Mouse (Mus musculus): ENCODE data around the gene Hspa1l.
A peak's percentile ranks its signal among the peaks of the same experiment; 100 is the strongest.
"Not testable (repeated sequence)": the region's sequence is repeated elsewhere in the genome, so short reads cannot be mapped to it uniquely, and the experiment has no call there.

The Hspa1l gene

GRCm38 (mm10) chr17:34977000-34977399 is 4.5 kb downstream of the Hspa1l start:
- DNase-seq: no peak

GRCm38 (mm10) chr17:34978239-34978638 is 5.7 kb downstream of the Hspa1l start:
- no peak for DNase-seq

DNA sequence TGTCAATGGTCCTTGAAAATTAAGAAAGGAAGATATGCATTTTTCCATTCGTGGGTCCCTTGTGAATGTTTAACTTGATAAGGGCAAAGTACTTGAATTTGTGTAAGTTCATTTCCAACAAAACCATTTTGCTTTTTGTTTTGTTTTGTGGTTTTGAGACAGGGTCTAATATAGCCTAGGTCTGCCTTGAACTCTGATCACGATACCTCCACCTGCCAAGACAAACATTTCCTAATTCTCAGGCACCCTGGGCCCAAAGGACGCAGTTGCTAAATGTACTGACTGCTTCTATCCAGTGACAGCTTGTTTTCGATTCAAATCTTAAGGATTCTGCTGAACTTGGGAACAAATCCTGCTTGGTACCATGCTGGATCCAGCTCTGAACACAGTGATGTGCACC is 7.1 kb downstream of the Hspa1l start:
- DNase-seq: no peak

DNA sequence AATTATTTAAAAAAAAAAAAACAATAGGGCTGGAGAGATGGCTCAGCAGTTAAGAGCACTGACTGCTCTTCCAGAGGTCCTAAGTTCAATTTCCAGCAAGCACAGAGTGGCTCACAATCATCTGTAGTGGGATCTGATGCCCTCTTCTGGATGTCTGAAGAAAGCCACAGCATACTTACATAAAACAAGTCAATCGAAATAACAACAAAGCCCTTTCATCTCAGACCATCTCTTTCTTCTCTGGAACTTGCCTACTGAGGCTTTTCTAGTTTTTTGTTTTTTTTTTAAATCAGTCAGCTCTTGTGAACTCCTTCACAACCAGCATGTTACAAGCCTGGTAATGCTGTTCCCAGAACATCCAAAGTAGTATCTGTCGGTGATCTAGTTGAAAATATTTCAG is 8.2 kb downstream of the Hspa1l start:
- DNase-seq: no peak

- DNase-seq: peak; percentile 91 to 93
Measured at GRCm38 (mm10) chr17:34981690-34982180, 9.2 kb downstream of the Hspa1l start, which contains the start of gene Lsm2. TSS of gene Lsm2 (plus strand) at chr17:34981862.

- no peak for DNase-seq
Measured at GRCm38 (mm10) chr17:34982328-34982727, 9.8 kb downstream of the Hspa1l start.

GRCm38 (mm10) chr17:34984218-34984617 is 11.7 kb downstream of the Hspa1l start:
- DNase-seq: no peak

DNA sequence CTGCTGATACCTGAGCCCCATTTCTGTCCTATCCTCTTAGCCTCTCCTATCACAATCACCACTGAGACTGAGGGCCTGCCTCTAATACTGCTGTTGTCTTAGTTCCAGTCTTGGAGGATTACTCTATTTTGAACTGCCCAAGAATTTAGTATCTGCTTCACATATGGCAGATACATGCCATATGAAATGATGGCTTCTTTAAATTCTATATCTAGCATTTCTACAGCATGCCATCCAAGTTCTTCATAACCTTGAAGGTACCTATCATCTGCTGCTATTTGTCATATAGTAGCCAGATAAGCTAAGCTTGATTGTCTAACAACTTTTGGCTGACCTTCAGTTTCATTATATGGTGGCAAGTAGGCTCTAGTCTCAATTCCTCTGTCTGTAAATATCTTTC is 22.2 kb downstream of the Hspa1l start:
- no peak for DNase-seq

DNA sequence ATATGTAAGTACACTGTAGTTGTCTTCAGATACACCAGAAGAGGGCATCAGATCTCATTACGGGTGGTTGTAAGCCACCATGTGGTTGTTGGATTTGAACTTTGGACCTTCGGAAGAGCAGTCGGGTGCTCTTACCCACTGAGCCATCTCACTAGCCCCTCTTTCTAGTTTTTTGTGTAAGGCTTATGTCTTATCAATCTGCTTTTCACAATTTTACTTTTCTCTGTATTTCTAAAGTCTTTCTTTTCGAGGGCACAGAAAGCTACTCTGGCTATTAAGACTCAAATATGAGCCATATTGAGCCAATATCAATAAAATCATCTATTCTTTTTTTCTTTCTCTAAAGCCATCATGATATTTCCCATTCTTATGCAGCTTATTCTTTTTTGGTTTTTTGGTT is 22.7 kb downstream of the Hspa1l start:
- not testable (repeated sequence) for DNase-seq

GRCm38 (mm10) chr17:34995927-34996326 is 23.4 kb downstream of the Hspa1l start:
- DNase-seq: not testable (repeated sequence)

GRCm38 (mm10) chr17:34996411-34997141 is 24.1 kb downstream of the Hspa1l start:
- no peak for DNase-seq

GRCm38 (mm10) chr17:34997142-34997483 is 24.6 kb downstream of the Hspa1l start:
- DNase-seq: no peak

DNA sequence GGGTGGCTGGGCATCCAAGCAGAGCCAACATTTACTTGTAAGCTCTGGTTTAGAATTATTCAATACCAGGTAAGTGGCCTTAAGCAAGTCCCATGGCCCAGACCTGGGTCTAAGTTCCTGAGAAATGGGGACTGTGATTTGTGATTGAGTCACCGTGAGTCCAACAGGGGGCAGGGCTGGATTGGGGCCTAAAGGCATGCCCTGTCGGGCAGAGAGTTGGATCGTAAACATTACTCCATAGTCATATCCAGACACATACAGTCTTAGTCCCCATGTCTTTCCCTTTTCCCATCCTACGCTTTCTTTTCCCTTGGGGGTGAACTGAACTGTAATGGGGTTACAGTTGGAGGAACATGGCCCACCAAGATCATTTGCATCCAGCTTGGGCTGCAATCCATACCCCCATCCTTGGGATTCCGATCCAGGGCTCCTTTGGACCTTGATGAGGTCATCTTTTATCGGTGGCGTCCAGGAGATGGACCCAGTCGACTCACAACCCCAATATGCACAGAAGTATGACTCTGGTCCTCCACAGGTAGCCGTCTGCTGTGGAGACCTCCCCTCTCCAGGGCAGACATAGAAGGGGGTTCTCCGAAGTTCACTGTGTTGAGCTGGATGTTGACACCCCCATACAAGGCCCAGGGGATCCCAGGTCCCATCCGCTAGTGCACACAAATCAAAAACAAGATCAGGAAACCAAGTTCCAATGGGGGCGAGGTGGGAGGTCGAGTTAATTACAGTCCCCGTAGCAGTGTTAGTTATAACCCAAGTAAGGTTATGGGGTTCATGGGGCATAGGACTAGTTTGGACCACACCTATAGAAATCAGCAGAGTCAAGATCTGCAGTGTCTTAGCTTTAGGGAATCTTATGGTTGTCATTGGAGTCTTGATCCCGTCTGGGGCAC is 26.3 kb downstream of the Hspa1l start:
- no peak for DNase-seq

DNA sequence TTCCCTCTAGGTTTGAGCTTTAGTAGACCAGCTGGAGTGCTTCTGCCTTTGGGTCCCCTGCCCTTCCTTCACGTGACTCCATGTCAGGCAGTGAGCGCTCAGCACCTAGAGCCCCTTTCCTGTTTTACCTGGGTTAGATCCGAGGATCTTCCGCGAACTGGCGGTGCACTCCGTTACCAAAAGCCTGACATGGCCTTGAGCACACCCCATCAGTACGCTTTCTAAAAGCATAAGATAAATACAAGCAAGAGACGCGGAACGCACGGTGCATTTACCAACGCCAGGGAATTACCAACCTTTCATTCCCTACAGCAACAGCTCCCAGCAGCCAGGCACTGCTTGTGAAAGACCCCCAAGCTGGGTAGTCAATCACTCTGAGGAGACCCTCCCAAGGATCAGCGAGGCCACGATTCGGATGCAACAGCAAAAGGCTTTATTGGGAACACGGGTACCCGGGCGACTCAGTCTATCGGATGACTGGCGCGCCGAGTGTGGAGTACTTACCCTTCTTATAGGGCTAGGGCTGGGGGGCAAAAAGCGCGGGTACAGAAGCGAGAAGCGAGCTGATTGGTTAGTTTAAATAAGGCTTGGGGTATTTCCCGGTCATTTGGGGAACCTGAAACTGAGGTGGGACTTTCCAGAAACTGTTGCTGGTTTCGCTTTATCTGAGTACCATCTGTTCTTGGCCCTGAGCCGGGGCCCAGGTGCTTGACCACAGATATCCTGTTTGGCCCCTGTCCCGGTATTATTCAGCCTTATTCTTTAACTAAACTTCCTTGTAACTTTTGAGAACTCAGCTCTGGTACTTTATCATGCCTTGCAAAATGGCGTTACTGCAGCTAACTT is 27.6 kb downstream of the Hspa1l start:
- peak; percentile 28 to 59 for DNase-seq

GRCm38 (mm10) chr17:35000717-35001451 is 28.4 kb downstream of the Hspa1l start, which contains the start of gene Vars:
TSS of gene Vars (plus strand) at chr17:35000987.
- peak; percentile 77 to 82 for DNase-seq

GRCm38 (mm10) chr17:35001452-35002152 is 29.1 kb downstream of the Hspa1l start:
- no peak for DNase-seq

GRCm38 (mm10) chr17:35002153-35002865 is 29.8 kb downstream of the Hspa1l start:
- DNase-seq: no peak

DNA sequence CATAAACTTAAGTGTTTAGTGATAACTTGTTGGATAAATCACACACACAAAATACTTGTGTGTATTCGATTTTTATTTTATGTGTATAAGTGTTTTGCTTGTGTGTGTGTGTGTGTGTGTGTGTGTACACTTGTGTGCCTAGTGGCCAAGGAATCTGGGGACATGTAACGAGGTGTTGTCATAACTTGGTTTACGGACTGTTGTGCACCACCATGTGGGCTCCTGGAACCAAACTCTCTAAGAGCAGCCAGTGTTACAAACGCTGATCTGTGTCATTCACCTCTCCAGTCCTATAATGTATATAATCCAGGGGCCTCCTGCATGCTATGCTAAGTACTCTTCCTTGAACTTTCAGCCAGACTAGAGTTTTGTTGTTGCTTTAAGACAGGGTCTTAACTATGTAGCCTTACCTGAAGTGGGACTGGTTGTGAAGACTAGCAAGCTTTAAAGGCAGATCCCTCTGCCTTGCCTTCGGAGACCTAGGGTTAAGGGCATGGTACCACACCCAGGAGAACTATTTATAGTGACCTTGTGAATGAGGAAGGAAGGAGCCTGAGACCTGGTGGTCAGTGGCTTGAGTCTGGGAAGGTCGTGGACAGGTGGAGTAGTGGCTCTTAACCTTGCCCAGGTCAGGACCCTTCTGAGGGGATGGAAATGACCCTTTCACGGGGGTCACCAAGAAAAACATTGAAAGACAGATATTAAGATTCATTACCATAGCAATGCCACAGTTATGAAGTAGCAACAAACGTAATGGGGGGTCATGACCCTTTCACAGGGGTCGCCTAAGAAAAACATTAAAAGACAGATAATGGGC is 30.7 kb downstream of the Hspa1l start:
- DNase-seq: no peak

DNA sequence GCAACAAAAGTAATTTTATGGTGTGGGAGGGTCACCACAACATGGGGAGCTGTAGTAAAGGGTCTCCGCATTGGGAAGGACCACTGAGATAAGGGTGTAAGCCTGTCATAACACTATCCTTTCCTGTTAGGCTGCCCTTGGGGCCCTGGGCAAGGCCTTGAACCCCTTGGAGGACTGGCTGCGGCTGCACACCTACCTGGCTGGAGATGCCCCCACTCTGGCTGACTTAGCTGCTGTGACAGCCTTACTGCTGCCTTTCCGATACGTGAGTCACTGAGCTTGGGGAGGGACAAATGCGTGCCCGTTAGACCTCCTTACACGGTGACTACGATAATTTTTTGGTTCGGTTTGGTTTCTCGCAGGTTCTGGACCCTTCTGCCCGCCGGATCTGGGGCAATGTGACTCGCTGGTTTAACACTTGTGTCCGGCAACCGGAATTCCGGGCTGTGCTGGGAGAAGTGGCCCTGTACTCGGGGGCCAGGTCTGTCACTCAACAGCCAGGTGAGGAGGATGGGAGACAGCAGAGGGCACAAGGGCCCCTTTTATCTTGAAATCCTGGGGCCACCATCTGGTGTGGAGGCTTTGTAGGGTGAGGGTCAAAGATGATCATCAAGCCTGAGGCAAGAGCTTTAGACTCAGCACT is 31.7 kb downstream of the Hspa1l start:
- no peak for DNase-seq
